Mouse (Mus musculus) brain, embryonic 18.5 days (tissue): ENCODE data around the gene Pbx3.

ENCODE experiments used
- DNase-seq: peaks from one replicate; pipeline ENCODE4 v3.0.0-alpha.2; 2012; ENCODE audit warnings: low read depth, low spot score

Gene Pbx3

DNA sequence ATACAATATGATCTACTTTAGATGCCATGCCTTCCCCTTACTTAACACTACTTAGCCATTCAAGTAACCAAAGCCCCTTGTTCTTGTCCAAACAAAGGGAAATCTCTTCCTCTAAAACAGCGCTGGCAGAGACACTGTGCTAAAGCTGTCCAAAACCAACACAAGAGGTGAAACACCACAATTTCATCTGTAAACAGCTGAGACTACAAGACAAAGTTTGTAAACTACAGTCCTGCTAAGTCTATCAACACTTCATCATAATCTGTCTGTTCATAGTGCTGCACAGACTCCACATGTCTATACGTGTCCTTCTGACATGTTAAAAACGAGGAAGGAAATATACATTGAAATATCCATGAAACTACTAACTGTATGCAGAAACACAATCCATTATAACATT lies 151.5 kb downstream of the Pbx3 start:
- no peak for DNase-seq

DNA sequence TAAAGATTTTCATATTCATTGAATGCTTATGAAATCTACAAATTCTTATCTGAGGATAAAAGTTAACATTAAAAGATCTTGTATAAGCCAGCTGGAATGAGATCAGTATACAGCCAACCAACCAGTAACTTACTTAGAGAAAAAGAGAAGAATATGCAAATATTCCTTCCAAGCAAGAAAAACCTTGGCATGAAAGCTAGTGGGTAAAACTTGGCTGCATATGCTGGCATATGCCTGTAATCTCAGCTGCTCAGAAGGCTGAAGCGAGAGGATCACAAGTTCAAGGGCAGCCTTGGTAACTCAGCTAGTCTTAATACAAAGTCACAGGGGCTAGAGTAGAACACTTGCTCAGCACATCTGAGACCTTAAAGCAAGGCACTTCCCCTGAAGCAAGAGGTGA lies 153.8 kb downstream of the Pbx3 start:
- no peak for DNase-seq

DNA sequence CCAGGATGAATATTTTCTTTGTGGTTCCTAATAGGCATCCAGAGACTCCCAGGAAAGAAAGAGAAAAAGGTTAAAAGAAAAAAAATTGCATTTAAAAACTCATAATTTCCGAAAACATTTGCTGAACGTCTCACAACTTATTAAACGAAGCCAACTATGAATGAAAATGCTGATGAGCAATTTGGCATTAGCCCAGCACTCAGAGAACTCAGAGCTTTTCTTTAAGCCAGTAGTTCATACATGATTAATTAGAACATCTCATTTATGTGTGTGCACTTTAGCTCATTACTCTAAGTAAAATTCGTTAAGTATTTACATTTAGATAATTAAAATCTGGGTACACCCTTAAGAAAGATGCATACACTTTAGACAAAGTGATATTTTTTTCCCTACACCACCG lies 155.3 kb downstream of the Pbx3 start:
- DNase-seq: no peak

DNA sequence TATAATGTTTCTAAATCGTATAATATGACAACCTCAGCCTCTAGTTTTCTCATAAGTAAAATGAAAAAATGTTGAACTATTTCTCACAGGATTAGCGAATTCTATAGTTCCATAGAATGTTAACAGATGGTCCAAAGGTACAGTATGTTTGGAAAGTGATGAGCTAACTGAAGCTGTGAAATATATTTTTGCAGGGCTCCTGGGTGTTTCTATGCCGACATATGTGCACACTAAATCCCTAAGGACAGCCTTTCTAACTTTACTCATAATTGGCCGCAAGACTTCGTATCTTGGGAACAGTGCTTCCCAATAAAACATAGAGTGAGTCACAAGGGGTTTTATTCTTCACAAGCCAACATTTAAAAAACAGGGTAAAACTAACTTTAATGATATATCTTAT lies 157.4 kb downstream of the Pbx3 start:
- DNase-seq: no peak

DNA sequence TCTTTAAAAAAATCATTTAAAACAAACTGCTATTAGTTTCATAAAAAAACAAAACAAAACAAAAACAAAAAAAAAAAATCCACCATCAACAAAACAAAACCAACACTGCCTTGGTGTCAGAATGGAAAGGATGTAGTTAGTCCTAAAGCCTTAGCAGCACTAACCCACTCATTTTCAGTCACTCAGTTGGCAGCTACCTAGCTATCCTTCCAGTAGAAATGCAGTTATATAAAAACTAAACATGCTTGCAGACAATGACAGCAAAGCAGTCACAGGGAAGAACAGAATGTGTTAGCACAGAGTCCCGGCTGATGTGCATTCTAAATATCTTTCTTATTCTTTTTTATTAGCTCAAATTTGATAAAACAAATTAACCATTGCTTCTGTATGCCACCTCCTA lies 160.5 kb downstream of the Pbx3 start:
- DNase-seq: no peak

DNA sequence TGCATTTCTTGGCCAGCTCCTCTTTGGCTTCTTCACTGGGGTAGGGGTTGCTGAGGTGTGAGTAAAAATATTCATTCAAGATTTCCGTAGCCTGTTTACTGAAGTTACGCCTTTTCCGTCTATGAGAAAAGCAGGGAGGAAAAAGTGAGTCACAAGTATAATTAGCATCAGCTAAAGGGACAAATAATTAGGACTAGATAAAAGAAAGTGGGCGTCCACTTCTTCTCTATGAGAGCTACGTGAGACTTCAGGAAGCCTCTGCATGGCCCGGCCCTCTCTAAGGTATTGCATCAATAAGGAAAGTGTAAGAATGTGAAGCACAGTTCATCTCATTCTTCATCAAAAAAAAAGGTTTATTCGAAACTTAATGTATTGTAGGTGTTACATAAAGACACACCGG lies 168.1 kb downstream of the Pbx3 start:
- DNase-seq: no peak

- DNase-seq: no peak
These were observed 168.6 kb downstream of the Pbx3 start for GRCm38 (mm10) chr2:34204325-34204724.

- no peak for DNase-seq
These were observed 178.8 kb downstream of the Pbx3 start for GRCm38 (mm10) chr2:34193870-34194820.

DNA sequence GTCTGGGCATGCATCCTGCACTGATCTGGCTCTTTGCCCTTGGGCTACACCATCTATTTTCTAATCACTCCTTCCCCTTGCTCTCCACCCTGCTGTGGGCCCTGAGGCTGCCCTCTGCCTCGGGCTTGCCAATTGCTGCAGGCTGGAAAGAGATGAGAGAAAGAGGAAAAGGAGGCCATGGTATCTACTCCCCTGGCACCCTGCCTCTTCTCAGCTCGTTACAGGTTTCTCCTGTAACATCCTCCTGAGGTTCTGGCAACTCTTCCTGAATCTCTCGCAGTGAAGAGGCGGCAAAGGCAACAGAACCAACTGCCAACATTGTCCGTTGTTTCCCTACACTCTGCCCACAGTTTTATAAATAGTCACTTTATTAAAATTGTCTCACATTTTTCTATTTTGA lies 179.7 kb downstream of the Pbx3 start:
- no peak for DNase-seq

GRCm38 (mm10) chr2:34187366-34187765 lies 185.6 kb downstream of the Pbx3 start:
- DNase-seq: no peak

GRCm38 (mm10) chr2:34181600-34181999 lies 191.3 kb downstream of the Pbx3 start:
- no peak for DNase-seq

DNA sequence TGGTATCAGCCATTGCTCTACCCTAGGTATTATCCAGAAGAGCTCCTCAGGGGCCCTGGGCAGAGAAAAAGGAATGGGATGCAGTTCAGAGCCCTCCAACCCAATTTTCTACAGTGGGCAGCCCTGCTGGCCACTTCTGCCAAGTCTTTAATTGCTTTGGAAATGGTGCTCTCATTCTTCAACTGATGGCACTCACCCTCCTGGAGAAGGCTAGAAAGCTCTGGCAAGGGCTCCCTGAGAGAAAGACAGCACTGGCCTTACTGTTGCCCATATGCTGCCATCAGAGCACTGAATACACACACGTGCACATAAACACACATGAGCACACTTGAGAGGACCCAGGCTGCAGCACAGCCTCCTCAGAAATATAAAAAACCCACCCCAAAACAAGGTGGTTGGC lies 193.6 kb downstream of the Pbx3 start:
- no peak for DNase-seq

GRCm38 (mm10) chr2:34178653-34179052 lies 194.3 kb downstream of the Pbx3 start:
- DNase-seq: no peak

GRCm38 (mm10) chr2:34170424-34170823 lies 202.5 kb downstream of the Pbx3 start:
- no peak for DNase-seq

GRCm38 (mm10) chr2:34169626-34170025 lies 203.3 kb downstream of the Pbx3 start:
- no peak for DNase-seq

DNA sequence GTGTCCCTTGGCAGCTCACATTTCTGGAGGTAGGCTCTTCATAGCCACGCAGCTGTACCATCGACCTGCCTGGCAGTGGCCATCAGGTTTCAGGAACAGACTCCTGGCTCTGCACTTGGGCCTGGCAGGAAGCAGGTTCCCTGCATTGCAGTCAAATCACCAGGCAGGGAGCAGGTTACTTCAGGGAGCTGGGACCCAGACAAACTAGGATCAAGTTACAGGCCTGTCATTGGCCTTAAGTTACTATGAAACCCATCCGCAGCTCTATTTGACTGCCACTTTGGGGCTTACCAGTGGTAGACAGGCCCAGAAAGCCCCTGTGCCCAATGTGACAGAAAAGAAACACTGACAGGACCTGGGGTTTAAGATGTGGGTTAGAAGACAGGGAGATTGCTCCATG lies 204.8 kb downstream of the Pbx3 start:
- DNase-seq: no peak

DNA sequence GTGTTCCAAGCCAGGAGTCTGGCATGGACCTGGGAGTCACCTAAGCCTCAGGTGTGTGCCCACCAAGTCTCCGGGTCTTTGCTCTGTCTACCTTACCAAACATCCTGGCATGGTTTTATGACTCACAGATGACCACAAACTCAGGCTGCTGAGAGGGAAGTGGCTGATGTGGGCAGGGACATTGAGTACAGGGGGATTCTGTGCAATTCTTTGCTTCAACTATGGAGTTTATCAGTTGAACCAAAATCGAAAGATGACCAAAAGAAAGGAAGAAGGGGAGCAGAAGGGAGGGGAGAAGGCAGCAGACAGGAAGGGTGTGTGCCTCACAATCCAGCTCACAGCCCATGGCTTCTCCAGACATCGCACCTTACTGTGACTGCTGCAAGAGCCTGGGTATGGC lies 210.5 kb downstream of the Pbx3 start:
- DNase-seq: no peak

GRCm38 (mm10) chr2:34157746-34158145 lies 215.2 kb downstream of the Pbx3 start:
- no peak for DNase-seq

DNA sequence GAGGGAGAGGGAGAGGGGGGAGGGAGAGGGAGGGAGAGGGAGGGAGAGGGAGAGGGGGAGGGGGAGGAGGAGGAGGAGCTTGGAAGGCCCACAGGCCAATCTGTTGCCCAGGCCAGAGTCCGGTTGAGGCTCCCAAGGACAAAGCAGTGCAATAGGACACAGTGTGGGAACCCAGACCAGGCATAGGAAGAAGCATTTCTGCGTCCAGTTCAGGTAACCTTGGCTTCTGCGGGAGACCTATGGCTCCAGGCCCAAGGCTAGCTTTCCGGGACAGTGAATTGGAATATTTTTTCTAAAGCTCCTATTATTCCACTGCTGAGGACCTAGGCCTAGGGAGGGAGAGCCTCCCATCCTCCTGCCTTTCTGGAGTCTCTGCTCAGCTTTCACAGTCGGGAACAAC lies 218.1 kb downstream of the Pbx3 start:
- no peak for DNase-seq

DNA sequence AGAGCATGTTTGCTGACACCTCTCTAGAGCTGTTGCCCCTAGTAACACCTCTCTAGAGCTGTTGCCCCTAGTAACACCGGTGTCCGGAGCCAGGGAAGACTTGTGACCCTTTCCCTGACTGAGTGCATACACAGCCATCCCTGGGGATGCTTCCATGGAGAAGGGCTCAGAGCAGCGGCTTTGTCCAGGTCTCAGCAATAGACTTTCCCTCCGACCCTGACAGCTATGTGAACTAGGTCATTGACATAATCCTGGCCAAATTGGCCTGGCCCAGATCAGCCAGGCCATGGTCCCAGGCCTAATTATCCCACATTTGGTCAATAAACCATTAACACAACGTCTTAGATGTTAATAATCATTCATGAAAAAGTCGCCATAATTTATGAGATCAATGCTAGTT lies 219.6 kb downstream of the Pbx3 start:
- DNase-seq: no peak

DNA sequence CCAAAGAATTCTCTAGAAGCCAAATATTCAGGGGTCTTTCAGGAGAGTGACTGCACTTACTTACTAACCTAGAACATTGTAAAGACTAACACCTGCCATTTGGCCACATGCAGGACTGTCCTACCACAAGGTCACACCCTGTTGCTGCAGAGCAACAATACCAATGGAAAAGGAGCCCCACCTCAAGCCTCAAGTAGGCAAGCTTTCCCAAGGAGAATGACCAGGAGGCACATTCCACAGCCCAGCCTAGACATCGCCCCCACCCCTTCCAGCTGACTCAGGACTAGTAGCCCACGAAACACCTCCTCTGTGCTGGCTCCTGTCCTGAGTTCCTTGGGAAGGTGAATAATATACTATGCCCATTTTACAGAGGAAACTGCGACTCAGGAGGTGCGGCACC lies 222.4 kb downstream of the Pbx3 start:
- DNase-seq: no peak

GRCm38 (mm10) chr2:34148214-34148613 lies 224.7 kb downstream of the Pbx3 start:
- no peak for DNase-seq

DNA sequence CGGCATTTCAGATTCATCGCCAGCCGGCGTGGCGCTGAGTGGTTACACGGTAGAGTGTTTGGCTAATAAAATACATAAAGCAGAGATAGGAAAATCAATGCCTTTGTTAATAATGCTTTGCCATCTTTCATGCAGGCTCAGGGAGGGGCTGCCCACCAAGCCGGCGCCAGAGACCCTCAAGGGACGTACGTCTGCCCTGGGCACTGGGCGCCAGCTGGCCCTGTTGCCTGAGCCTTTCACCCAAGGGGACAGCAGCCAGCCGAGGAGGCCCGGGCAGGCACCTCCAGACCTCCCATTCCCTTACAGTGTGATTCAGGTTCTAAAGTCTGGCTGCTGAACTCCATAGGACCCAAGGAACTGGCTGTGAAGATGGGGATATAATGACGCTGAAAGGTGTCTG lies 225.5 kb downstream of the Pbx3 start:
- no peak for DNase-seq

- DNase-seq: no peak
These were observed 225.9 kb downstream of the Pbx3 start for GRCm38 (mm10) chr2:34147036-34147435.
